Mouse (Mus musculus) kidney, postnatal 10 days (tissue): ENCODE data around the gene Nt5dc1.
"Not testable (repeated sequence)": the region's sequence is repeated elsewhere in the genome, so short reads cannot be mapped to it uniquely, and the experiment has no call there.

ENCODE experiments used
- DNase-seq: peaks from one replicate; pipeline ENCODE4 v3.0.0; 2021; ENCODE audit warnings: mixed read lengths

Gene Nt5dc1

DNA sequence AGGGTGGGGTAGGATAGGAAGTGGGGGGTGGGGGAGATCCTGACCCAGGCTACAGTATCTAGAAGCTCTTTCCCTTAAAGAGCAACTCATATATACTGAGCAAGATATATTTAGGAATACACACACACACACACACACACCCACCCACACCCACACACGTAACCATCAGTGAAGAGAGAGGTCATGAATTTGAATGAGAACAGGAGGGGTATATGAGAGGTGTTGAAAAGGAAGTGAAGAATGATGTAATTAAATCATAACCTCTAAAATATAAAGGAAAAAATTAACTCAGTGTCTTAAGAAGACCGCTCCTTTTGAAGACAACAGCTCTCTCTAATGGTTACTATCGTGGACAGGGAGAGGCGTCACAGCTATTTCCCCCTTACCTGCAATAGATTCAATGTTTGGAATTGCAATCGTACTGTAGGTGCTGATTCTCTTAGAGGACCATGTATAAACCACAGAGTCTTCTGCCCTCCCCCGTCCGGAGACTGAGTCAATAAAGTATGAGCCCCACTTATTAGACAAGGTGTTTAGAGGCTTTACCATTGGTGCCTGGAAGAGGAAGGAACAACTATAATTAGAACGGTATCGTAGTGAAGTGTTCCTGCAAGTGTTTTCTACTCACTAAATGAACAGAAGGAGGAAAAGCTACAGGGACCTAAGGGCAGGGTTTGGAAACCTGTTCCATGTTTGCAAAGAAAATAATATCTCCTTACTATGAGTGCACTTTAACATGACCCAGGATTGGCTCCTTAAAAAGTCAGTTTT lies 108.3 kb downstream of the Nt5dc1 start:
- DNase-seq, result no peak

DNA sequence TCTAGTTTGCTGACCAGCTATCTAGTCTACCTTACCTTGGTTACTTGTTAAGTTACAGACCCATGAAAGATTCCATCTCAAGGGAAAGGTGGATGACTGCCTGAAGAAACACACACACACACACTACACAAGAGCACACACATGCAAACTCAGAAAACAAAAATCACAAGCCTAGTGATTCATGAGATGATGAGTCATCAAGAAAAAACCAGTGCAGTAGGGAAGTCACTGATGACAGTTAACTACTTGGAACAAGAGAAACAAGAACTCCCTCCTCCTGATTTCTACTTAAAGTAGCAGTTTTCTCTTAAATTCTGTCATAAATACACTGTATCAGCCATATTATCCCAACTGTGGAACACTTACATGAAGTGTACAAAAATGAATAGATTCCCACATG lies 111.3 kb downstream of the Nt5dc1 start:
- no peak for DNase-seq

GRCm38 (mm10) chr10:34300368-34300767 lies 118.0 kb downstream of the Nt5dc1 start:
- no peak for DNase-seq

GRCm38 (mm10) chr10:34297980-34298753 lies 120.2 kb downstream of the Nt5dc1 start:
- peak; percentile 27 for DNase-seq

DNA sequence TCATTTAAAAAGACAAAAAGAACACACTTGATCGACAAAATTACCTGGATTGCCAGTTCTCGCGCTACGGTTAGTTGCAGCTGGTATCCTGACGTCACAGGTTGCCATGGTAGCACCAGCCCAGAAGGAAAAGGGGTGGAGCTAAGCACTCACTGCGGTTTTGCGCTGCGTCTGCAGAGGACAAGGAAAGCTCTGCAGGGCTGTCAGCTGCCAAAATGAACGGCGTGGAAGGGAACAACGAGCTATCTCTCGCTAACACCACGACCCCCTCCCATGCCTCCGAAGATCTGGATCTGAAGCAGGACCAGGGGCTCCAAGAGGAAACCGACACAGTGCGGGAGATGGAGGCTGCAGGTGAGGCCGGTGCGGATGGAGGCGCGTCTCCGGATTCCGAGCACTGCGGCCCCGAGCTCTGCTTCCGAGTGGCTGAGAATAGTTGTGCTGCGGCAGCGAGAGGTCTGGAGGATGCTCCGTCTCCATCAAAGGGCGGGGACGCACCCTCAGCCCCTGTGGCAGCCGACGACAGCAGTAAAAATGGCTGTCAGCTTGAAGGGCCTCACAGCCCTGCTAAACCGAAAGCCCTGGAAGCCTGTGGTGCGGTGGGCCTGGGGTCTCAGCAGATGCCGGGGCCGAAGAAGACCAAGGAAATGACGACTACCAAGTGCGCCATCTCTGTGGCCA lies 120.9 kb downstream of the Nt5dc1 start, which contains the start of gene Tspyl4:
Gene Tspyl4 (plus strand): TSS at position 144 of the 681 bp plus-strand sequence.
- peak; percentile 95 for DNase-seq

DNA sequence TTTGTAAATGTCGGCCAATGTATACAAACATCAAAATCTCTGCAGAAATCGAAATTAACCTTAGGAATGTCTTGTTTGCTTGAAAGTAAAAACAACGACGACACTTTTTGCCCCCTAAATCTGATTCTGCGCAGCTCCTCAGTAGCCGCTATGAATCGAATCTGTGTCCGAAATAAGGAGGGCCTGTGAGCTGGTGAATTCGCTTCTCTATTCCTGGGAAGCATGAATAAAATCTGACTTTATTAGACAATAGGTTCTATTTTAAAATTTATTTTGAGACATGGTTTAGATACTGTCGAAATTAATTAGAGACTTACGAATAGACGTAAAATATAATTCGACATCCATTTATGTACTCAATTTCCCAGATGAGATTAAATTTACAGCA lies 121.4 kb downstream of the Nt5dc1 start:
- DNase-seq, result no peak

GRCm38 (mm10) chr10:34282420-34283238 lies 135.7 kb downstream of the Nt5dc1 start:
- DNase-seq, result peak; percentile 68

GRCm38 (mm10) chr10:34281962-34282388 lies 136.4 kb downstream of the Nt5dc1 start, which contains the start of gene Tspyl1:
Gene Tspyl1, plus strand, starts transcription at chr10:34282190.
- peak; percentile 99 for DNase-seq

DNA sequence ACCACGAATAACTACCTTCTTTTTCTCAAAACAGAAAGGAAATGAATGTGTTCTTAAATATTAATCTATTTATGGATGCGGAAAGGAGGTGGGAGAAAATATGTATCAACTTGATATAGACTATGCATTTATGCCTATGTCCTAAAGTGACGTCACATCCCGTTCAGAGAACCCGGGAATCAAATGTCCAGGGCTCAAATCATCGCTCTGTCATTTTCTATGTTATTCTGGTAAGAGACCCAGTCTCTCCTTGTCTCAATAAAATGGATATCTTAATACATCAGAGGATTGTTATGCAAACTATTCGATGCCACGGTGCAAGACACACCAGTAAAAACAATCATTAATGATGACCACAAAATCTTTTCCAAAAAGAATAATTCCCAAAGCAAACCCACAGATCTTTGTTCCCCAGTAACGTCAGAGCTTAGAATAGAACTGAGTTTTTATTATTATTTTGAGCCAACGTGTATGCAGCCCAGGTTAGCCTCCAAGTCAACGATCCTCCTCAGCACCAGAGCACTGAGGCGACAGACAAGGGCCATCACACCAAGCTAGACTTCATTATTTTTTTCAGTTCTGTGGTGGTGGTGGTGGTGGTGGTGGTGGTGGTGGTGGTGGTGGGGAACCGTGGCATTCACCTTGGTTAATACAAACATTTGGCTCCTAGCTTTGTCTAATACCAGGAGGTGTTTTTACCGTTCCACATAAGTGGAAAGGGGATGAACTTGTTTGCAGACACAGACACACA lies 137.0 kb downstream of the Nt5dc1 start:
- DNase-seq, result no peak

DNA sequence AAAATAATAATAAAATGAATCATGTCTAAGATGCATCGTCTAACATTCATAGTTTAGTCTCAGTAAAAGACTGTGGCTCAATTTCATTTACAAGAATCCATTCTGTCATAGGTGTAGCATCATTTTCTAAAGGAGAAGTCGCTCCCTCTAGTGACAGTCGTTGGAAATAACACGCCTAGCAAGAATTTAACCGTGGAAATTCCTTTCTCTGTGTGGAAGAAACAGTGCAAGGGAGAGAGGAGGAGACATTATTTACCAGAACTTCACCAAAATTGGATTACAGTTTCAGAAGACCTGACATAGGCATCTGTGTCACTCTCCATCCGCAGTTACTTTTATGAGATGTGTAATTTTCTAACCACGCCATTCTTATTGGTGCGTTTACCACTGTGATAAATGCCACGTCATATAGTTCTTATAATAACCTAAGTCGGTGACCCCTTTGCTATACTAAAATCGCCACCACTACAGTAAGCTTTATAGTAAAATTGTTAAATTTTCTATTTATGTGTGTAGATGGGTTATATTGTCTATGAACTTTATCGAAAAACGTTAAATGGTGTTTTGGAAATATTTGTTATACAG lies 137.7 kb downstream of the Nt5dc1 start:
- peak; percentile 69 for DNase-seq

GRCm38 (mm10) chr10:34271681-34272080 lies 146.7 kb downstream of the Nt5dc1 start:
- DNase-seq, result peak; percentile 15

DNA sequence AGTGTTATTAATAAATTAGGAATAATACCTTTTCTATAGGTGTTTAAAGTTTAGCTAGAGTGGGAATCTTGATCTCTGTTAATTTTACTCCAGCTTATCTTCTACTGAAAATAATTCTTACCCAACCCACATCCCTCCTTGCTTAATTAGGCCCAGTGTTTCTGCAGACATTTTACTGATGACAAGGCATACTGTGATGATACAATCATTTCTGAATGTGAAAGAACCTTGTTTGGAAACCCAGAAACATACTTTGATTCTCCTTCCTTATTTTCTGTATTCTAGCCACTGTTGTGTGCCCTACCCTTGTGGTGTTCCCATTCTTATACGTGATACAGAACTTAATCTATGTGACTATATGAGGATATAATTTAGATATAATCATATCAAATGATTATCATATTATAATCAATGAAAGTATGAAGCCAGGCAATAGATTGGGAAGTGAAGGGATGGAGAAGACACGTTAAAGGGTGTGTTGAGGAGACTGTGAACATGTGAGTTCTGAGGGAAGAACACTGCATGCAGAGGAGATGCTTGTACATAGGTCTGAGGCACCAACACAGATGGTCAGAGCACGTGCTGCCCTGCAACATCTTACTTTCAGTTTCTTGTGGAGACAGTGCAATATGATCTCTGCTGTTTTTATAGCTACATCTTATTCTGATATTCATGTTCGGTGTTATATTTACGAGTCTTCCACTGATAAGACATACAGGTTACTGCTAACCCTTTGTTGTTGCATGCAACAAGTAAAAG lies 150.9 kb downstream of the Nt5dc1 start:
- DNase-seq, result no peak

DNA sequence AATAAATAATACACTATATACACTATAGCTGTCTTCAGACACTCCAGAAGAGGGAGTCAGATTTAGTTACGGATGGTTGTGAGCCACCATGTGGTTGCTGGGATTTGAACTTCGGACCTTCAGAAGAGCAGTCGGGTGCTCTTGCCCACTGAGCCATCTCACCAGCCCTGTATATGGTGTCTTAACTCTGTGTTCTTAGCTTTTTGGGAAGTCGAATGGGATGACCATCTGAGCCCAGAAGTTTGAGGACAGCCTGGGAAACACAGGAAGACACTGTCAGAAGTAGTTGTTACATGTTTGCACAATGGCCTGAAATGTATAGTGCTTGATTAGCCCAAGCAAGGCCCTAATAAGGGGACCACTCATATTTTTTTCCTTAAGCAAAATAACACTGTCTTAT lies 153.2 kb downstream of the Nt5dc1 start:
- DNase-seq, result no peak

- not testable (repeated sequence) for DNase-seq
Observed at GRCm38 (mm10) chr10:34252833-34253232, 165.5 kb downstream of the Nt5dc1 start.

DNA sequence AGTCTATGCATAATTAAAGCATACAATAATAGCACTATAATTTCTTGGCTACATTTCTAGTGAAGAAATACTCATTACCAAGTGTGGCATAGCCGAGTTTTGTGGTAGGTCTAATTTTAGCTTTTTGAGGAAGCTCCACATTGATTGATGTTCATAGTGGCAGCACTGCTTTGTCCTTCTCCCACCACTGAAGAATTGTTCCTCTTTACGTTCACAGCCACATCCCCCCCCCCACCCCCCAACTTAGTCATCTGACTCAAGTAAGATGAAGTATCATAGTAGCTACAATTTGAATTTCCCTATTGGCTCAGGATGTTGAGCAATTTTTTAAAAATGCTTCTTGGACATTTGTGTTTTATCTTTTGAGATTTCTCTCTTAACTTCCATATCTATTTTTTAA lies 168.8 kb downstream of the Nt5dc1 start:
- DNase-seq, result no peak

DNA sequence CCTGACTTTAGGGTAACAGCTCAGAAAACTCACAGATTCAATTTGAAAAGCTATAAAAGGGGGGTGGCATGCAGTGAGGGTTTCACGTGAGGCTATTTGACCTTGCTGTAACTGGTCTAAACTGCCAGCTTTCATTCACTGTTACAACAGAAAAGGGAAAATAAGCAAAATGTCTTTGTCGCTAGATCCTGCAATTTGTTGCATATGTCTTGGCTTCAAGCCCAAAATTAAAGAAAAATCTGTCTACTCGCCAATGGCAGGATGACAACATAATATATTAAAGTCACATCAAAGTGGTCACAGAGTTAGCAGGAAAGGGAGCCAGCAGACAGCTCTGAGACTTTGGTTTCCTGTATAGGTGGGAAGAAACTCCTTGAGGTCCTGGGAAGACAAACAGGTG lies 170.6 kb downstream of the Nt5dc1 start:
- no peak for DNase-seq

DNA sequence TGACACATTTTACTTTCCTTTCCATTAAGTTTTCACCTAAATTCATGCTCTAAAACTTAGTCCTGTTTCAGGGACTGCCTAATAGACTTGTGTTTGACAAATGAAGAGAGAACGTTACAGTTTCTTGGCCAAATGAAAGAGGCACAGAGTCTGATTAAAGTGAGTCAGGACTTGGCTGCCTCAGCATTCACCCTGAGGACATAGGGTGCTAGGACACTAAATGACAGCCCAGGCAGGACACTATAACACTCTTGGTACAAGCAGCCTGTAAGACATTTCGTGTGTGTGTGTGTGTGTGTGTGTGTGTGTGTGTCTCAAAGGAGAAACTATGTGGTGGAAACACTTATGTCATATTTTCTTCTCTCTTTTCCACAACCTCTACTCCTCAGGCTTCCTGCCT lies 172.2 kb downstream of the Nt5dc1 start:
- no peak for DNase-seq

DNA sequence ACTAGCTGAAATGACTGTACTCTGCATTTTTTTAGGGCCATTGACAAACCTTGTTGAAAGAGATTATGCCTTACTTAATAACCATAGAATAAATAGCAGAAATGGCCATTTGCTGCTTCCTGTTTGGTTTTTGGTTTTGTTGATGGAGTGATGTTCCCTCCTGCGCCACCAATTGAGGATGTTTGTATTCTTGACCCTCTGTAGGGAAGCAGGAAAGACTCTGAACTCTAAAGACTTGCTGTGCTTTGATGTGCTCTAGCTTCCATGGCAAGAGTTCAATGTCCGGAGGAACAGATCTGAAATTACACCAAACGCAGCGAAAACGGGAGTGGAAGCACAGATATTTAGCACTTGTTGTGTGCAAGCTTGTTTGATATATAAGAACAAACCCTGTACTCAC lies 173.6 kb downstream of the Nt5dc1 start:
- DNase-seq, result no peak

DNA sequence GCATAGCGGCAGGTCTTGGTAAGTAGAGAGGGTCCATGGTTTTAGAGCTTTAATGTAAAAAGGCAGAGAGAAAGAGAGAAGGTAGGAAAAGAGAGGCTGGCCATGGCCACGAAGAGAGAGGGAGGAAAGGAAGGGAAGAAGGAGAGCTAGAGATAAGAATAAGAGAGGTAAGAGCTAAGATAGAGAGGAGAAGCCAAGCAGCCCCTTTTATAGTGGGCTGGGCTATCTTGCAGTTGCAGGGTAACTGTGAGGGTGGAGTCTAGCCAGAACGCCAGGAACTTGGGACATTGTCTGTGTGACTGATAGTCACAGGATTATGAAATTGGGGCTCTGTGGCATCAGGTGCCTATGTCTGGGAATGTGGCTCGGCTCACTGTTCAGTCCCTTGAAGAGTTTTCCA lies 179.8 kb downstream of the Nt5dc1 start:
- DNase-seq, result no peak
